Mouse (Mus musculus) bone marrow macrophage, adult 2 months (primary cell): ENCODE results near the gene Ccdc30.

Experiments
- CTCF ChIP-seq: IDR thresholded peaks from 2 replicates; pipeline ENCODE4 v1.5.1; 2012; ENCODE audit warnings: low read depth, mild to moderate bottlenecking, low read length, moderate library complexity
- POLR2A ChIP-seq: IDR thresholded peaks from 2 replicates; pipeline ENCODE4 v1.6.1; 2012; ENCODE audit warnings: mild to moderate bottlenecking, low read depth, low read length, borderline replicate concordance

DNA sequence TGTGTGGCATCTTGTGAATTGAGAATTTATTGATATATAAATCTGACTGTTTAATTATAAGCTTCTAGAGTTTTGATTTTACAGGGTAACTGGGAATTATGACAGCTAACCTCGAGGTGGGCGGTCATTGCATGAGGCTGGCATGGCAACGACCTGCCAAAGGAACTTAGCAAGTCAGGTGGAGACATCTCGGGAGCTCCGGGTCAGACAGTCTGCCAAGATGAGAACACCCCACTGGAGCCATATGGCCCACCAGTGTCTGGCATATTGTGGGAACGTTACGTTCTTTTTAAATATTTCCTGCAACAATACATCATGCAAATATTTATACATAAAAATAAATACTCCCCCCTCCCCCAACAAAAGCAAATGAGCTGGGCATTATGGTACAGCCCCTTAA is 16.6 kb downstream of the Ccdc30 start:
- TF ChIP-seq CTCF: no peak
- no peak for TF ChIP-seq POLR2A
